Mouse (Mus musculus) erythroblast, embryonic 14.5 days (primary cell): ENCODE results near the gene Sdk1.

Experiments used
- GATA1 ChIP-seq: IDR thresholded peaks from 2 replicates; pipeline ENCODE4 v1.6.1; 2012; ENCODE audit warnings: low read length, inconsistent platforms, mixed read lengths
- TAL1 ChIP-seq: IDR thresholded peaks from 3 replicates; pipeline ENCODE4 v1.6.1; 2012; ENCODE audit warnings: low read length, inconsistent platforms, mixed read lengths

DNA sequence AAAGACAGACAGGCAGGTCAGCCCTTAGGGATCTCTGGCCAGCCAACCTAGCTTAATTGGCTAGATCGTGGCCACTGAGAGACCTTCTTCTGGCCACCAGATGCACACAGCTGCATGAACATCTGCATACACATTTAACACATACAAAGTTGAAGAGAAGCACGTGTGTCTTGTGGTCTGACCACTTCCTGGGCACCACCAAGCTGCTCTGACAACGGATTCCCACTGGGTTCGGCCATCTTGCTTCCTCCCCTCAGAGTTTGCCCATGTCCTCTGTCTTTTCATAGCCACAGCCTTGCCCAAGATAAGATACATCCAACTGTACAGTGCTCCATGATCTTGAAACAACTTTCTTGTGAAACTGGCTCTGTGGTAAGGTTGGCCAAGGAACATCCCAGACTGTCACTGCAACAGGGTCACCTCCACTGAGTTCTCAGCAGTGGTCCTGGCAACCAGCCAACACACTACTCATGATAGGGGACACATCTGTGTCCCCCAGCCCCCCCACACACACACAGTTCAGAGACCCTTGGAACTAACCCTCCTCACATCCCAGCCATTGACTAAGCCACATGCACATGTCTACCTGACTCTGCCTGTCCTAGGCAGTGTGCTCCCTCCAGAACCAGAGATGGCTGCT lies 798.7 kb downstream of the Sdk1 start:
- TF ChIP-seq GATA1 (no peak), TAL1 (no peak)
